Mouse (Mus musculus): ENCODE measurements around the gene Gm49318. TPM values are rescaled to one million over a fixed set of nuclear protein-coding genes. Genes with fewer than 3 reads are reported as not detected.

Gene Gm49318
- polyA plus RNA-seq, 1 experiment = not detected

DNA sequence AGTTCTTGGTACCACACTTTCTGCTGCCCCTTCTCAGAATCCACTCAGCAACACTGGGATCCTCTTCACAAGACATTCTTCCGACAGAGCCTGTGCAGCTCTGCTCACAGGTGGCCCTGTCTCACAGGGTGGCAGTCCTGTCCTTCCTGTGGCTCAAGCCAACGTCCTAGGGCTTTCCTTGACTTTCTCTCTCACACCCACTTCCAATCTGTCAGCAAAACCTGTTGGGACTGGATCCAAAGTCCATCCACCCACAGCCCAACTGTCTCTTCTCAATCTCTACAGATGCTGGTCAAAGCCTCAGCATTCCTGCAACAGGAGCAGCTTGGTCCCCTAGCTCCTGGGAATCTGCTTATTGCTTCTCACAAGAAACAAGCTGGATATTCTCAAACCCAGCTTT, 9.7 kb downstream of the Gm49318 start:
- no peak overlapping the region for H3K4me3 ChIP-seq (ENCODE audit: insufficient read depth, low read depth, low read length)
- WGBS = 79% methylated on average over 2 of the region's 2 CpGs
- H3K4me1 ChIP-seq (ENCODE audit: control insufficient read depth, insufficient read depth, low read length) = peaks cover 7% of the 10 kb centered on the region; the same call in 1 of the 2 replicates
- TF ChIP-seq POLR2A (IDR thresholded peaks at IDR 0.05; ENCODE audit: insufficient read depth, low read depth, low read length) = no peak
- no peak for TF ChIP-seq CTCF (IDR thresholded peaks at IDR 0.05; ENCODE audit: insufficient read depth, low read depth, low read length)
- no peak overlapping the region for H3K27ac ChIP-seq (ENCODE audit: insufficient read depth, low read depth, low read length)

DNA sequence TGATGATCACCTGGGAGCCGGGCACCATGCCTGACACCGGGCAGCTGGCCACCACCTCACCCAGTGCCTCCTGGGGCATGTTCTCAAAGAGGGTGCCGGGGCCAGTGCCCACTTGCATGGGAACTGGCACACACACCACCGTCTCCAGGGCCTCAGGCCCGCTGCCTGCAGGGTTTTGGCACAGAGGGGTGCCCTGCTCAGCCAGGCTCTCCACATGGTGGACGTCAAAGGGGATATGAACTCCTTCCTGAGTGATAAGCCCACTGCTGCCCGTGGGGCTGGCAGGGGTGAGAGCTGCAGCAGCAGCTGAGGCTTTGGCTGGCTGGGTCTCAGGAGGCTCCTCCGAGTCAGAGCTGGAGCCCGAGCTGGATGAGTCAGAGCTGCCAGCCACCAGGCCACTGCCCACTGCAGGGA, 13.0 kb downstream of the Gm49318 start:
- Histone ChIP-seq H3K27ac (ENCODE audit: insufficient read depth, low read depth, low read length) (peak overlapping the region; percentile 41; the same call in 1 of the 2 replicates), H3K4me1 (ENCODE audit: control insufficient read depth, insufficient read depth, low read length) (peaks cover 12% of the 10 kb centered on the region), H3K4me3 (ENCODE audit: insufficient read depth, low read depth, low read length) (no peak overlapping the region)
- WGBS = 35% methylated on average over 9 of the region's 9 CpGs
- TF ChIP-seq POLR2A (IDR thresholded peaks at IDR 0.05; ENCODE audit: insufficient read depth, low read depth, low read length) (no peak), CTCF (IDR thresholded peaks at IDR 0.05; ENCODE audit: insufficient read depth, low read depth, low read length) (no peak)

- WGBS = 92% methylated on average over 9 of the region's 9 CpGs
- peaks cover 12% of the 10 kb centered on the region for H3K4me1 ChIP-seq (ENCODE audit: control insufficient read depth, insufficient read depth, low read length)
- H3K27ac ChIP-seq (ENCODE audit: insufficient read depth, low read depth, low read length) = no peak overlapping the region
- no peak overlapping the region for H3K4me3 ChIP-seq (ENCODE audit: insufficient read depth, low read depth, low read length)
- TF ChIP-seq POLR2A (IDR thresholded peaks at IDR 0.05; ENCODE audit: insufficient read depth, low read depth, low read length) (no peak), CTCF (IDR thresholded peaks at IDR 0.05; ENCODE audit: insufficient read depth, low read depth, low read length) (no peak)
These were observed 14.0 kb downstream of the Gm49318 start for GRCm38 (mm10) chr9:22057031-22057517.

DNA sequence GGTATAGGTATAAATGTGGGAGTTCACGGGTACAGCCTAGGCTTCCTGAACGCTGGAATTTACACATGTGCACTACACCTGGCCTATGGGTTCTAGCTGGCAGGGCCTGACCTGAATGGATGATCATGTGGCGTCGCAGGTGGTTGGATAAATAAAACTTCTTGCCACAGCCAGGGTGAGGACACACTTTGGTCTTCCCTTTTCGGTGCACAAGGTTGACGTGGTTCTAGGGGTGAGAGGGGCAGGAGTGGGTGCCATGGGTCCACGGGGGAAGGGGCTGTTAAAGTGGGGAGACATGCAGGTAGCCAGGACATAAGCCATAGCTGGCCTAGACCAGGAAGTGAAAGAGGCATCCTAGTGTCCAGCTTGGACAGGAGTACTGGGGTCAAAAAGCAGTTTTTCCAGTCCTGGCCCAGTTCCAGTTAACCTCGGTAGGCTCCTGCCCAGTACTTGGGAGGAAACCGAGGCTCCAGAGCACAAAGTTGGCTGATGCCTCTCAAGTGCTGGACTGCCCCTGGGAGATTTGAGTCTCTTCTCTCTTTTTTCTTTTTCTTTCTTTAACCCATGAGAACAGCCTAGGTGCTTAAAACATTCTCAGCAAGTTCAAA, 14.7 kb downstream of the Gm49318 start:
- 70% methylated on average over 9 of the region's 9 CpGs for WGBS
- no peak overlapping the region for H3K4me3 ChIP-seq (ENCODE audit: insufficient read depth, low read depth, low read length)
- H3K27ac ChIP-seq (ENCODE audit: insufficient read depth, low read depth, low read length) = no peak overlapping the region
- H3K4me1 ChIP-seq (ENCODE audit: control insufficient read depth, insufficient read depth, low read length) = peaks cover 12% of the 10 kb centered on the region
- TF ChIP-seq POLR2A (IDR thresholded peaks at IDR 0.05; ENCODE audit: insufficient read depth, low read depth, low read length) (no peak), CTCF (IDR thresholded peaks at IDR 0.05; ENCODE audit: insufficient read depth, low read depth, low read length) (no peak)

DNA sequence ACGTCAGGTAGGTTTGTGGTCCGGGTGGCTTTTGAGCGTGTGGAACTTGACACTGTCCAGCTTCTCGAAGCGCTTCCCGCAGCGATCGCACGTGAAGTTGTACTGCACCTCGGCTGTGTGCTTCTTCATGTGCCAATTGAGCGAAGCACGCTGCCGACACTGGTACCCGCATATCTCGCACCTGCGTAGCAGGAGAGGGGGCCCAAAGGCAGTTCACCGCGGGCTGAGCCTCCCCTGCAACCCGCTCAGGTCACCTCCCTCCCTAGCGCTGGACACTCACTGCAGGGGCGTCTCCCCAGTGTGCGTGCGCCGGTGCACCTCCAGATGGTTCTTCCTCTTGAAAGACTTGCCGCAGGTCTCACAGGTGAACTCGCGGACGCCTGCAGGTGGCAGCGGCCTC, 15.3 kb downstream of the Gm49318 start:
- no peak for TF ChIP-seq POLR2A (IDR thresholded peaks at IDR 0.05; ENCODE audit: insufficient read depth, low read depth, low read length)
- TF ChIP-seq CTCF (IDR thresholded peaks at IDR 0.05; ENCODE audit: insufficient read depth, low read depth, low read length) = no peak
- Histone ChIP-seq H3K4me1 (ENCODE audit: control insufficient read depth, insufficient read depth, low read length) (peaks cover 12% of the 10 kb centered on the region), H3K27ac (ENCODE audit: insufficient read depth, low read depth, low read length) (no peak overlapping the region), H3K4me3 (ENCODE audit: insufficient read depth, low read depth, low read length) (no peak overlapping the region)
- 41% methylated on average over 29 of the region's 29 CpGs for WGBS

DNA sequence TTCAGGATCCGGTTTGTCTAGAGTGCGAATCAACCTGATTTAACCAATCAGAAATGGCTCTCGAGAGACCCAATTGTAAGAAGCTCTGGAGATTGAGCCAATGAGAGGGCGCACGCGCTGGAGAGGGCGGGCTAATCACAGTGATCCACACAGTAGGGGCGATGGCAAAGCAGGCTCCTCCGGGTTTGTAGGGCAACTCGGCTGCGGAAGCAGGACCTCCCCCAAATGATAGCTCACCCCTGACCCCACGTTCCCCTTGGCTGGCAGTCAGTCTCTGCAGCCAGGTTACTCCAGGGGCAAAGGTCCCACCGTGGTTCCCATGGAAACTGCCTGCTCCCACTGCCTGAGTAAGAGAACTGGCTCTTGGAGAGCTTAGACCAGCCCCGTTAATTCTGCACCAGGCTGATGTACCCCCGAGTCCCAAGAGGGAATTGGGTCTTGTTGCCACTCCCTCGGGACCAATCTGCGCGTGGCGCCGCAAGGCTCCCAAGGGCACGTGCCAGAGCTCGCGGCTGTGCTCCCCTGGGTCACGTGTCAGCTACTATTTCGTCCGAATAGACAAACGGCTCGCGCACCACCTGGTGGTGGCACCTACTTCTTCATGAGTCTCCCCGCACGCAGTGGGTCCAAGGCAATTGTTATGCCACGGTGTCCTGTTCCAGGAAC, 16.5 kb downstream of the Gm49318 start:
- peaks cover 20% of the 10 kb centered on the region for H3K4me1 ChIP-seq (ENCODE audit: control insufficient read depth, insufficient read depth, low read length)
- H3K27ac ChIP-seq (ENCODE audit: insufficient read depth, low read depth, low read length) = 0 out of 2 replicates have a peak overlapping the region, but pooled peaks have one; percentile 37
- H3K4me3 ChIP-seq (ENCODE audit: insufficient read depth, low read depth, low read length) = peak overlapping the region; percentile 33
- peak; percentile 65 for TF ChIP-seq CTCF (IDR thresholded peaks at IDR 0.05; ENCODE audit: insufficient read depth, low read depth, low read length)
- TF ChIP-seq POLR2A (IDR thresholded peaks at IDR 0.05; ENCODE audit: insufficient read depth, low read depth, low read length) = no peak
- WGBS = under 1% methylated on average over 32 of the region's 32 CpGs

DNA sequence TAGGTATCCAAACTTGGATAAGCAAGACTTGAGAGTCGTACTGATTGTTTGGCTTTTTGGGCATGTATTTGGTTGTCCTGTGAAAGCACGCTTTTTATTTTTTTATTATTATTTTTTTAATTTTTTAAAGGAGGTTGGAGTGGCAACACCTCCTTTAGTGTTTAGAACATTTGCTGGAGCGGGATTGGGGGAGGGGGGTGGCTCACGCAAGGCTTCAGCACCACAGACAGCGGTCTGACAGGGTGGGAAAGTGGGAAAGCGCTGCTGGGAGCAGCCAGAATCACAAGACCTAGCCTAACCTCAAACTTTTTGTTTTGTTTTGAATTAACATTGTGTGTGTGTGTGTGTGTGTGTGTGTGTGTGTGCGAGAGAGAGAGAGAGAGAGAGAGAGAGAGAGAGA, 17.4 kb downstream of the Gm49318 start:
- TF ChIP-seq CTCF (IDR thresholded peaks at IDR 0.05; ENCODE audit: insufficient read depth, low read depth, low read length) (no peak), POLR2A (IDR thresholded peaks at IDR 0.05; ENCODE audit: insufficient read depth, low read depth, low read length) (no peak)
- peaks cover 29% of the 10 kb centered on the region for H3K4me1 ChIP-seq (ENCODE audit: control insufficient read depth, insufficient read depth, low read length)
- WGBS = 35% methylated on average over 6 of the region's 7 CpGs

DNA sequence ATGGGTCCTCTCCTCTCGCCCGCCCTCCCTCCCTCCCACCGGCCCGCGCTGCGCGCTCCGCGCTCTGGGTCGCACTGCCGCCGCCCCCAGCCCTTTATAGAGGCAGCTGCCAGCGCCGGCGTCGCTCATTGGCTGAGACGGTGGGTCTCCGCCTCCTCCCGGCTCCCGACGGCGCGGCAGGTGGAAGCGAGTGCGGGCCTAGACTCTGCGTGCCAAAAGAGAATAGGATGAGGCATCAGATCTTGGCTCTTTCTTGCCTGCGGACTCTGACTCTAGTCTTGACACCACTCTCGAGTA, 19.2 kb downstream of the Gm49318 start, which contains the start of gene Elavl3:
TSS of gene Elavl3 (minus strand) at position 66 of the 297 bp plus-strand sequence.
- peaks cover 30% of the 10 kb centered on the region for H3K4me1 ChIP-seq (ENCODE audit: control insufficient read depth, insufficient read depth, low read length)
- peak within 1 kb of the TSS; percentile 94 for H3K27ac ChIP-seq (ENCODE audit: insufficient read depth, low read depth, low read length)
- 1% methylated on average over 26 of the region's 28 CpGs for WGBS
- H3K4me3 ChIP-seq (ENCODE audit: insufficient read depth, low read depth, low read length) = peak within 1 kb of the TSS; percentile 98
- TF ChIP-seq POLR2A (IDR thresholded peaks at IDR 0.05; ENCODE audit: insufficient read depth, low read depth, low read length) (peak; percentile 95), CTCF (IDR thresholded peaks at IDR 0.05; ENCODE audit: insufficient read depth, low read depth, low read length) (no peak)

More for the DNA sequence above, 17.4 kb downstream of the Gm49318 start:
- H3K4me3 ChIP-seq (ENCODE audit: insufficient read depth, low read depth, low read length) = no peak overlapping the region
- H3K27ac ChIP-seq (ENCODE audit: insufficient read depth, low read depth, low read length) = no peak overlapping the region

Data from olfactory bulb, adult 2 months (tissue).